Mouse (Mus musculus) thymus, adult 2 months (tissue): ENCODE results near the gene Gpatch4.

Experiments
- CTCF ChIP-seq: fragments of 200-500 bp; IDR thresholded peaks from 2 replicates; pipeline ENCODE4 v1.5.1; 2012; ENCODE audit warnings: mild to moderate bottlenecking, control low read depth, low read length, moderate library complexity, borderline replicate concordance; ENCODE audit not compliant: control insufficient read depth, poor library complexity, insufficient read depth; ENCODE audit errors: extremely low read depth
- POLR2A ChIP-seq: fragments of 200-500 bp; IDR thresholded peaks from 2 replicates; pipeline ENCODE4 v1.6.1; 2012; ENCODE audit warnings: mild to moderate bottlenecking, low read length, control low read depth, moderate library complexity; ENCODE audit not compliant: control insufficient read depth, poor library complexity, insufficient read depth; ENCODE audit errors: extremely low read depth

GRCm38 (mm10) chr3:88027434-88028186 lies 15.3 kb upstream of the Gpatch4 start, which contains the start of gene Hapln2:
- TF ChIP-seq CTCF (no peak), POLR2A (no peak)
